Mouse (Mus musculus) lung, postnatal 0 days (tissue): Measurements from ENCODE around the gene Slc22a22.

Experiments
- CTCF ChIP-seq: IDR thresholded peaks from 2 replicates; pipeline ENCODE4 v1.5.1; 2016; ENCODE audit warnings: antibody characterized with exemption, mild to moderate bottlenecking
- EP300 ChIP-seq: IDR thresholded peaks from 2 replicates; pipeline ENCODE4 v1.6.1; 2016; ENCODE audit warnings: antibody characterized with exemption, mild to moderate bottlenecking, control low read depth

DNA sequence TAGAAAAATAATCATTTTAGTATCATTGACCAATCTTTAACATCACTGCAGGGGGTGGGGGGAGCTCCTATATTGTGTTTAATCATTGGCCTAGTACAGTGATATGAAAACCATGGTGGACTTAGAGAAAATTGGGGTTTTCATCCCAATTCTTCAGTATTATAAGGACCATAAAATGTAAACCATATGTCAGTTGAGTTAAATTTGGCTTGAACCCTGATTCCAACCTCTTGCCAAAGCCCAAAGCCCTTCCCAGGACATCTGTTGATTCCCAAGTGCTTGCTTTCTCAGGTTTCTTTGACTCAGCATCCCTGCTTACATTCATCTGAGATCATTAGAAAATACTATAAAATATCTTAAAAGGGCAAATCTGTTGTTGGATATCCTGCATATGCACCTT, 201.0 kb downstream of the Slc22a22 start:
- no peak for TF ChIP-seq CTCF
- no peak for TF ChIP-seq EP300
